Mouse (Mus musculus) lung, embryonic 14.5 days (tissue): ENCODE results near the gene Tmem258. TPM values are rescaled to one million over a fixed set of nuclear protein-coding genes. Genes with fewer than 3 reads are reported as not detected.

Experiments
- ATAC-seq: fragments of 200-750 bp; cut with Nextera tagmentation; 2 replicates; pipeline ENCODE4 v1.8.0; 2017; ENCODE audit warnings: mild to moderate bottlenecking, moderate TSS enrichment, moderate library complexity; ENCODE audit not compliant: insufficient read depth
- DNase-seq: peaks from one replicate; pipeline ENCODE4 v3.0.0-alpha.2; 2015
- H3K27ac ChIP-seq: fragments of 300-500 bp; sonication (generic); 2 replicates; pipeline ENCODE4 v1.5.1; 2014; ENCODE audit warnings: low read depth, mild to moderate bottlenecking, moderate library complexity
- H3K27me3 ChIP-seq: fragments of 300-500 bp; sonication (generic); 2 replicates; pipeline ENCODE4 v1.6.1; 2014; ENCODE audit warnings: low read length, control low read depth; ENCODE audit not compliant: insufficient read depth
- H3K36me3 ChIP-seq: fragments of 300-500 bp; sonication (generic); 2 replicates; pipeline ENCODE4 v1.6.1; 2014; ENCODE audit warnings: control low read depth; ENCODE audit not compliant: insufficient read depth
- H3K4me1 ChIP-seq: fragments of 300-500 bp; sonication (generic); 2 replicates; pipeline ENCODE4 v1.6.1; 2014; ENCODE audit warnings: antibody characterized with exemption, control low read depth; ENCODE audit not compliant: insufficient read depth
- H3K4me2 ChIP-seq: fragments of 300-500 bp; sonication (generic); 2 replicates; pipeline ENCODE4 v1.6.1; 2014; ENCODE audit warnings: mild to moderate bottlenecking
- H3K4me3 ChIP-seq: fragments of 300-500 bp; sonication (generic); 2 replicates; pipeline ENCODE4 v1.5.1; 2014; ENCODE audit warnings: low read depth, low read length
- H3K9ac ChIP-seq: fragments of 300-500 bp; sonication (generic); 2 replicates; pipeline ENCODE4 v1.6.1; 2014
- H3K9me3 ChIP-seq: fragments of 300-500 bp; sonication (generic); 2 replicates; pipeline ENCODE4 v1.6.1; 2016; ENCODE audit warnings: low read depth, low read length, control low read depth
- CTCF ChIP-seq: IDR thresholded peaks from 2 replicates; pipeline ENCODE4 v1.5.1; 2016; ENCODE audit warnings: antibody characterized with exemption, low read depth
- WGBS: fragments of 180-500 bp; shearing (Covaris S2); extraction: QIAGEN DNeasy Blood & Tissue Kit; methylation state at CpG from one replicate; pipeline ENCODE4 v1.1.7; 2014; 5-methylcytosine and 5-hydroxymethylcytosine counted together
- polyA plus RNA-seq: library from polyadenylated mRNA; unstranded; fragments of >200 nt; fragmentation: Nextera tagmentation; extraction: Ambion mirVana; gene quantifications from 2 replicates; pipeline ENCODE4 v1.2.1, GENCODE M21; 2014

Gene Tmem258
- polyA plus RNA-seq, 1 experiment from 2014 or later: 449 TPM

- 0 out of 2 replicates have a peak, but pooled peaks cover 6% of the 10 kb centered on the region for H3K4me1 ChIP-seq
- WGBS: 67% methylated on average over 4 of the region's 4 CpGs
- no peak for TF ChIP-seq CTCF
- ATAC-seq (no peak), DNase-seq (no peak)
- H3K4me3 ChIP-seq: no peak overlapping the region
- no peaks in the 10 kb centered on the region for H3K9me3 ChIP-seq
- H3K36me3 ChIP-seq: no peaks in the 10 kb centered on the region
- no peaks in the 10 kb centered on the region for H3K27me3 ChIP-seq
- no peak overlapping the region for H3K27ac ChIP-seq
- H3K4me2 ChIP-seq: no peak overlapping the region
- H3K9ac ChIP-seq: no peak overlapping the region
Observed at GRCm38 (mm10) chr19:10174956-10175355, 28.9 kb upstream of the Tmem258 start.

GRCm38 (mm10) chr19:10176477-10176876 is 27.3 kb upstream of the Tmem258 start:
- 35% methylated on average over 1 of the region's 1 CpGs for WGBS
- H3K4me3 ChIP-seq: no peak overlapping the region
- peak overlapping the region; percentile 42; the same call in 1 of the 2 replicates for H3K4me2 ChIP-seq
- ATAC-seq (peak; percentile 78), DNase-seq (peak; percentile 48)
- H3K36me3 ChIP-seq: no peaks in the 10 kb centered on the region
- no peak overlapping the region for H3K9ac ChIP-seq
- 0 out of 2 replicates have a peak, but pooled peaks cover 6% of the 10 kb centered on the region for H3K4me1 ChIP-seq
- H3K27ac ChIP-seq: peak overlapping the region; percentile 58
- no peaks in the 10 kb centered on the region for H3K27me3 ChIP-seq
- H3K9me3 ChIP-seq: no peaks in the 10 kb centered on the region
- no peak for TF ChIP-seq CTCF

GRCm38 (mm10) chr19:10176941-10177372 is 26.9 kb upstream of the Tmem258 start:
- peak overlapping the region; percentile 78 for H3K27ac ChIP-seq
- H3K4me2 ChIP-seq: peak overlapping the region; percentile 42
- no peak for TF ChIP-seq CTCF

GRCm38 (mm10) chr19:10181225-10181624 is 22.6 kb upstream of the Tmem258 start:
- 87% methylated on average over 7 of the region's 7 CpGs for WGBS

More at GRCm38 (mm10) chr19:10176941-10177372, 26.9 kb upstream of the Tmem258 start:
- no peak overlapping the region for H3K9ac ChIP-seq
- H3K27me3 ChIP-seq: no peaks in the 10 kb centered on the region
- H3K4me3 ChIP-seq: no peak overlapping the region
- 28% methylated on average over 7 of the region's 7 CpGs for WGBS
- H3K9me3 ChIP-seq: no peaks in the 10 kb centered on the region
- ATAC-seq (peak; percentile 85), DNase-seq (peak; percentile 83)
- H3K4me1 ChIP-seq: 0 out of 2 replicates have a peak, but pooled peaks cover 6% of the 10 kb centered on the region
- H3K36me3 ChIP-seq: no peaks in the 10 kb centered on the region

GRCm38 (mm10) chr19:10182142-10182541 is 21.7 kb upstream of the Tmem258 start:
- Histone ChIP-seq H3K4me2 (peak overlapping the region; percentile 92), H3K4me1 (0 out of 2 replicates have a peak, but pooled peaks cover 10% of the 10 kb centered on the region), H3K4me3 (peak overlapping the region; percentile 93), H3K9ac (peak overlapping the region; percentile 7; the same call in 1 of the 2 replicates), H3K27ac (no peak overlapping the region; the same call in 1 of the 2 replicates), H3K9me3 (no peaks in the 10 kb centered on the region), H3K36me3 (peaks cover 27% of the 10 kb centered on the region), H3K27me3 (no peaks in the 10 kb centered on the region)
- DNase-seq (no peak), ATAC-seq (no peak)
- WGBS: 29% methylated on average over 7 of the region's 7 CpGs
- no peak for TF ChIP-seq CTCF

More at GRCm38 (mm10) chr19:10181225-10181624, 22.6 kb upstream of the Tmem258 start:
- Histone ChIP-seq H3K4me1 (0 out of 2 replicates have a peak, but pooled peaks cover 13% of the 10 kb centered on the region), H3K9ac (no peak overlapping the region), H3K36me3 (peaks cover 18% of the 10 kb centered on the region), H3K27me3 (no peaks in the 10 kb centered on the region), H3K4me3 (no peak overlapping the region), H3K9me3 (no peaks in the 10 kb centered on the region), H3K27ac (no peak overlapping the region), H3K4me2 (no peak overlapping the region)
- TF ChIP-seq CTCF: no peak
- DNase-seq: no peak
- no peak for ATAC-seq

GRCm38 (mm10) chr19:10182670-10183298 is 21.0 kb upstream of the Tmem258 start, which contains the start of gene Fads1:
Gene Fads1, plus strand, starts transcription at chr19:10182888.
- under 1% methylated on average over 70 of the region's 70 CpGs for WGBS
- Histone ChIP-seq H3K9me3 (no peaks in the 10 kb centered on the region), H3K4me2 (peak within 1 kb of the TSS; percentile 92), H3K27ac (peak within 1 kb of the TSS; percentile 95), H3K4me1 (0 out of 2 replicates have a peak, but pooled peaks cover 7% of the 10 kb centered on the region), H3K27me3 (no peaks in the 10 kb centered on the region), H3K9ac (peak within 1 kb of the TSS; percentile 89), H3K36me3 (peaks cover 34% of the 10 kb centered on the region), H3K4me3 (peak within 1 kb of the TSS; percentile 93)
- peak; percentile 62 for TF ChIP-seq CTCF
- ATAC-seq (peak; percentile 96), DNase-seq (peak; percentile 98)

- DNase-seq (peak; percentile 82), ATAC-seq (peak; percentile 76)
- WGBS: 1% methylated on average over 35 of the region's 35 CpGs
- Histone ChIP-seq H3K36me3 (peaks cover 40% of the 10 kb centered on the region), H3K4me1 (0 out of 2 replicates have a peak, but pooled peaks cover 7% of the 10 kb centered on the region), H3K4me3 (peak overlapping the region; percentile 93), H3K9me3 (no peaks in the 10 kb centered on the region), H3K27me3 (no peaks in the 10 kb centered on the region), H3K4me2 (peak overlapping the region; percentile 92), H3K27ac (peak overlapping the region; percentile 95), H3K9ac (peak overlapping the region; percentile 89)
- TF ChIP-seq CTCF: no peak
Observed at GRCm38 (mm10) chr19:10183299-10183983, 20.4 kb upstream of the Tmem258 start.
